Mouse (Mus musculus) intestine, postnatal 0 days (tissue): ENCODE results near the gene Kmt5b. TPM values are rescaled to one million over a fixed set of nuclear protein-coding genes. Genes with fewer than 3 reads are reported as not detected.

Experiments
- ATAC-seq: fragments of 200-750 bp; cut with Nextera tagmentation; 2 replicates; pipeline ENCODE4 v1.8.0; 2017; ENCODE audit warnings: mild to moderate bottlenecking, moderate TSS enrichment, moderate library complexity
- H3K27ac ChIP-seq: fragments of 300-500 bp; sonication (generic); 2 replicates; pipeline ENCODE4 v1.5.1; 2014; ENCODE audit warnings: mild to moderate bottlenecking, low read depth, low read length, moderate library complexity
- H3K27me3 ChIP-seq: fragments of 300-500 bp; sonication (generic); replicated peaks from 2 replicates; pipeline ENCODE4 v1.6.1; 2014; ENCODE audit warnings: low read length, mixed read lengths; ENCODE audit not compliant: control insufficient read depth, insufficient read depth
- H3K36me3 ChIP-seq: fragments of 300-500 bp; sonication (generic); 2 replicates; pipeline ENCODE4 v1.6.1; 2014; ENCODE audit warnings: mild to moderate bottlenecking, moderate library complexity; ENCODE audit not compliant: control insufficient read depth, insufficient read depth
- H3K4me1 ChIP-seq: fragments of 300-500 bp; sonication (generic); replicated peaks from 2 replicates; pipeline ENCODE4 v1.6.1; 2014; ENCODE audit warnings: antibody characterized with exemption, low read length, mixed read lengths; ENCODE audit not compliant: control insufficient read depth, insufficient read depth
- H3K4me2 ChIP-seq: fragments of 300-500 bp; sonication (generic); replicated peaks from 2 replicates; pipeline ENCODE4 v1.6.1; 2014; ENCODE audit warnings: low read depth, mild to moderate bottlenecking, moderate library complexity
- H3K4me3 ChIP-seq: fragments of 300-500 bp; sonication (generic); 2 replicates; pipeline ENCODE4 v1.5.1; 2014; ENCODE audit warnings: low read depth, low read length
- H3K9ac ChIP-seq: fragments of 300-500 bp; sonication (generic); 2 replicates; pipeline ENCODE4 v1.6.1; 2014; ENCODE audit warnings: mild to moderate bottlenecking, low read depth, low read length
- H3K9me3 ChIP-seq: fragments of 300-500 bp; sonication (generic); 2 replicates; pipeline ENCODE4 v1.6.1; 2016; ENCODE audit warnings: mixed run types; ENCODE audit not compliant: control insufficient read depth
- CTCF ChIP-seq: sonication (generic); IDR thresholded peaks from 2 replicates; pipeline ENCODE4 v1.5.1; 2016; ENCODE audit warnings: low read depth, mild to moderate bottlenecking, control low read depth, antibody characterized with exemption, moderate library complexity
- WGBS: fragments of 180-500 bp; shearing (Covaris S2); extraction: QIAGEN DNeasy Blood & Tissue Kit; methylation state at CpG from one replicate; pipeline ENCODE4 v1.1.7; 2014; 5-methylcytosine and 5-hydroxymethylcytosine counted together
- polyA plus RNA-seq: library from polyadenylated mRNA; unstranded; fragments of >200 nt; fragmentation: Nextera tagmentation; extraction: Ambion mirVana; gene quantifications from 2 replicates; pipeline ENCODE4 v1.2.1, GENCODE M21; 2015

The Kmt5b gene
- polyA plus RNA-seq, 1 experiment from 2014 or later: 10.4 TPM

GRCm38 (mm10) chr19:3728901-3729300, 38.3 kb upstream of the Kmt5b start:
- 68% methylated on average over 2 of the region's 2 CpGs for WGBS
- ATAC-seq: no peak
- no peak; the same call in 1 of the 2 replicates for TF ChIP-seq CTCF

DNA sequence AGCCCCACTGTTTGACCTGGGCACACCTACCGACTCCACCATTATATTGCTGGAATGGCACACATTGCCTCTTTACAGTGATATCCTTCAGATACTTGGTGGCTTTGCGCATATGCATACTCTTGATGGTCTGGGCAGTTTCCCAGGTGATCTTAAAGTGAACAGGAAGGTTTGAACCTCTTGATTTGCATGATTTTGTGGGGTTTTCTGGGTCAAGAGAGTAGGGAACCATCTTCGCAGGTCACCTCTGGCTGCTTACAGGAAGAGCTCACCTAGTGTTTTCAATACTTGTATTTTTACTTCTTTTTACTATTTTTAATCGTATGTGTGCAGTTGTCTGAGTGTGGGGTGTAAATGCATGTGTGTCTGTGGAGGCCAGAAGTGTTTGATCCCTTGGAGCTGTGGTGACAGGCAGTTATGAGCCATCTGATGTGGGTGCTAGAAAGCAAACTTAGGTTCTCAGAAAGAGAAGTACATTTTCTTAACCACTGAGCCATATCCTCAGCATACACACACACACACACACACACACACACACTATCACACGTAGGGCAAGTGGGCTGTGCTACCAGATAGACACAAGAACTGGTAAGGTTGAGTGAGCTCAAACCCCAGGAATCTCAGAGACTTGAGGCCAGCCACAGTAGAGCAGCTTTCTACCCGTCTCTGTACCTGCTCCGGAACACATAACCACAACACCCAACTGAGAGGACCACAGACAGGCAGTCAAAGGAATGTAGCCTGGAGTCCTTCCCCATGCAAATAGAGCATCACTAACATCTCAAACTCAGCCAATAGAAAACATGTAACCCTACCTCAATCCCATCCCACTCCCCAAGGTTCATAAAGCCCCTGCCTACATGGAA, 36.2 kb upstream of the Kmt5b start:
- H3K9me3 ChIP-seq: no peaks in the 10 kb centered on the region
- no peaks in the 10 kb centered on the region for H3K36me3 ChIP-seq
- TF ChIP-seq CTCF: no peak
- H3K27ac ChIP-seq: no peak overlapping the region
- ATAC-seq: no peak
- H3K4me3 ChIP-seq: no peak overlapping the region
- H3K9ac ChIP-seq: no peak overlapping the region
- no peak overlapping the region for H3K4me2 ChIP-seq
- no peaks in the 10 kb centered on the region for H3K4me1 ChIP-seq
- whole genome bisulfite sequencing: 82% methylated on average over 7 of the region's 7 CpGs
- no peaks in the 10 kb centered on the region for H3K27me3 ChIP-seq

More at GRCm38 (mm10) chr19:3728901-3729300, 38.3 kb upstream of the Kmt5b start:
- no peak overlapping the region for H3K4me3 ChIP-seq
- no peaks in the 10 kb centered on the region for H3K36me3 ChIP-seq
- no peaks in the 10 kb centered on the region for H3K9me3 ChIP-seq
- no peaks in the 10 kb centered on the region for H3K27me3 ChIP-seq
- H3K4me2 ChIP-seq: no peak overlapping the region
- no peak overlapping the region for H3K9ac ChIP-seq
- H3K4me1 ChIP-seq: no peaks in the 10 kb centered on the region
- no peak overlapping the region for H3K27ac ChIP-seq

DNA sequence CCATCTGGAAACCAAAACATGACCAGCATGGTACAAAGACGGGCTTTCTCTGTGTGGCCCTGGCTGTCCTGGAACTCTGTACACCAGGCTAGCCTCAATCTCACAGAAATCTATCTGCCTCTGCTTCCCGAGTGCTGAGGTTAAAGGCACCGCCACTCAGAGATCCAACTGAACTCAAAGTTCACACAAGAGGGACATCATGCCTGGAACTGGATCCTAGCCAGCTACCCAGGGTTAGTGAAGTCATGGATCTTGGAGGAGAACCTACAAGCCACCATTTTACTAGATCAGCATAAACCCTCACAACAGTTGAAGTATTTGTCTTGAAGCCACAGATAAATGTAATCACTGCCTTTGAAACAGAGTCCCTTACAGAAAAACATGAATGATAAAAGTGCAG, 31.2 kb upstream of the Kmt5b start:
- no peak for ATAC-seq
- H3K36me3 ChIP-seq: no peaks in the 10 kb centered on the region
- WGBS: 85% methylated on average over 3 of the region's 3 CpGs
- H3K4me3 ChIP-seq: no peak overlapping the region
- no peak overlapping the region for H3K27ac ChIP-seq
- no peaks in the 10 kb centered on the region for H3K4me1 ChIP-seq
- TF ChIP-seq CTCF: no peak
- H3K9ac ChIP-seq: no peak overlapping the region
- H3K4me2 ChIP-seq: no peak overlapping the region
- no peaks in the 10 kb centered on the region for H3K9me3 ChIP-seq
- H3K27me3 ChIP-seq: no peaks in the 10 kb centered on the region

- Histone ChIP-seq H3K4me3 (no peak overlapping the region), H3K9me3 (no peaks in the 10 kb centered on the region), H3K9ac (no peak overlapping the region), H3K36me3 (no peaks in the 10 kb centered on the region), H3K4me1 (no peaks in the 10 kb centered on the region), H3K27me3 (no peaks in the 10 kb centered on the region), H3K4me2 (no peak overlapping the region), H3K27ac (no peak overlapping the region)
- TF ChIP-seq CTCF: no peak
- ATAC-seq: no peak
- WGBS: 93% methylated on average over 7 of the region's 7 CpGs
Measured at GRCm38 (mm10) chr19:3739650-3740049, 27.6 kb upstream of the Kmt5b start.

DNA sequence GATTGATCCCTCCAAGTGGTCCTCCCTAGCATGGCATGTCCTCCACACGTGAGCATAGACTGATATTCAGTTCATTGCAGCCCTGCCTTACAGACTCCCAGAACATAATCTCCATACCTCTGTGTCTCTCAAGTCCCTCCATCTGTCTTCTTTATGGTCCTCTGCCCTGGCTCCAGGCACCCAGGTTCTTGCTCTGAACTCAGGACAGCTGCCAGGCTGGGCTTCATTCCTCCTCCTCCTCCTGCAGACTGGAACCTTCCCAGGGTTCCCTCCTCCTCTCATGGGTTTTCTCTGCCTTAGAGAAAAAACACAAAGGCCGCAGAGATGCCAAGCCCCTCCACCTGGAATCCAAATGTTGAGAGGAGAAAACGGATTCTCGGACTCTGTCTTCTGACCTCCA, 24.5 kb upstream of the Kmt5b start:
- no peak for TF ChIP-seq CTCF
- no peaks in the 10 kb centered on the region for H3K36me3 ChIP-seq
- H3K4me1 ChIP-seq: no peaks in the 10 kb centered on the region
- ATAC-seq: no peak
- WGBS: 54% methylated on average over 4 of the region's 4 CpGs
- H3K27me3 ChIP-seq: no peaks in the 10 kb centered on the region
- H3K4me2 ChIP-seq: no peak overlapping the region
- H3K27ac ChIP-seq: no peak overlapping the region
- H3K9me3 ChIP-seq: no peaks in the 10 kb centered on the region
- H3K9ac ChIP-seq: no peak overlapping the region
- no peak overlapping the region for H3K4me3 ChIP-seq

- no peak for TF ChIP-seq CTCF
- Histone ChIP-seq H3K27me3 (no peaks in the 10 kb centered on the region), H3K9ac (no peak overlapping the region), H3K27ac (no peak overlapping the region), H3K4me1 (no peaks in the 10 kb centered on the region), H3K9me3 (no peaks in the 10 kb centered on the region), H3K4me3 (no peak overlapping the region), H3K4me2 (no peak overlapping the region), H3K36me3 (no peaks in the 10 kb centered on the region)
- WGBS: 73% methylated on average over 7 of the region's 7 CpGs
- ATAC-seq: no peak
Measured at GRCm38 (mm10) chr19:3743362-3743761, 23.9 kb upstream of the Kmt5b start.
